Mouse (Mus musculus) kidney, adult 2 months (tissue): ENCODE measurements at regions not wholly inside any gene's neighbourhood (a gene's known extent, or its start where the extent isn't known, plus 50 kb on each side); places are given as distances from the start of the nearest gene placed in this dataset.

Experiments used
- CTCF ChIP-seq: fragments of 200-500 bp; conservative IDR thresholded peaks from 2 replicates; pipeline ENCODE4 v1.5.1; 2011; ENCODE audit warnings: low read depth, mild to moderate bottlenecking, control low read depth, low read length, moderate library complexity, mixed read lengths; ENCODE audit not compliant: insufficient read depth, insufficient read length
- POLR2A ChIP-seq: fragments of 200-500 bp; IDR thresholded peaks from one replicate; pipeline ENCODE4 v1.6.1; 2011; ENCODE audit warnings: low read depth, low read length, control low read depth

- TF ChIP-seq CTCF (no peak), POLR2A (no peak)
These were observed 389.9 kb downstream of the D3Ertd751e start for GRCm38 (mm10) chr3:42132322-42132721.
